Mouse (Mus musculus): ENCODE data around the gene Tbc1d1. TPM values are rescaled to one million over a fixed set of nuclear protein-coding genes. Genes with fewer than 3 reads are reported as not detected.

The Tbc1d1 gene
- total RNA-seq, 2 experiments from 2014 or later = 35.5 to 36.8 TPM

DNA sequence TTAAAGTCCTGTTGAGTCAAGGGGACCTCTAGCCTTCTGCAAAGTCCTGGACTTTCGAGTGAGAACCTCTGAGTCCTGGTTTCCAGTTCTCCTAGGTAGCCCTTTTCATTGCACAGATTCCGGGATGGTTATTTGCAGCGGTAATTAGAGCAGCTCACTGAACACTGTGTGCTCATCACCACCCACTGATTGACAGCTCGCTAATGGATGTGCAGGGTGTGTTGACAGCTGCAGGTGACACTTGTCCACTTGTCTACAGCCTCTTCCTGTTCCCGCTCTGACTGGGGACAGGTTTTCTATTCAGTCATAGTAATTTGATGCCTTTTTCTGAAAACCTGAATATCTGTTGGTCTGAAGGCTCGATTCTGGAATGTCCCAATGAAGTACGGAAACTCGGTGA, 50.8 kb downstream of the Tbc1d1 start:
- DNase-seq = no peak

DNA sequence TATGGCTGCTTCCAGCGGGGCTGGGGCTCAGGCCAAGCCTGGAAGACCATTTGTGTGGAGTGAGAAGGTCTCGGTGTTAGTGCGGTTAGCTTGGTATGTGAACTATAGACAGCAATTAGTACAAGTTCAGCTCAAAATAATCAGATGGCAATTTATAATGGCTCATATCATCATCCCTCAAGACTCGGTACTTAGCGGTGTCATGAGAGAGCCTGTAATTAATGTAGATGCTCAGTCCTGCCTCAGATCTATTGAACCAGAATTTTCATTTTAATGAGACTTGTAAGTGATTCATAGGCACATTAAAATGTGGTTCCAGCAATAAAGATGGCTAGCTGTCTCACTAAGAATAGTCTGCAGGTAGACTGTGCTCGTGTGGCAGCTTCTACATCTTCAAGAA, 51.7 kb downstream of the Tbc1d1 start:
- DNase-seq = no peak

GRCm38 (mm10) chr5:64210817-64211216, 54.7 kb downstream of the Tbc1d1 start:
- DNase-seq = no peak

DNA sequence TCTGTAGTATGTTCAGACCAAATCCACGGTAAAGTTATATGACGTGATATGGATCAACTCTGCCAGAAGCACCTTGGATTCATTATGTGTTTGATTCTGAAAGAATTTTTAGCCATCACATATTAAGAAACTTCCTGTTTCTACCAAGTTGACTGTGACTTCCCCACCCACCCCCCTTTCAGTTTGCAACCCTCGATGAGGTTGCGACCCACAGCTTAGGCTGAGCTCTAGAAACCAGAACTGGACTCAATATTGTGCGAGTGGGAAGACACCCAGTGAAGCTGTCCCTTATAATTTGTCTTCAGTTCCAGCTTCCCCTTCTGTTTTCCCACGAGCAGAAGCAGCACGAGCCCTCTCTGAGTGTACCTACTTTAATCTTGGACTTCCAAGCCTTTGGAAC, 55.2 kb downstream of the Tbc1d1 start:
- no peak for DNase-seq

- no peak for DNase-seq
These were observed 56.1 kb downstream of the Tbc1d1 start for GRCm38 (mm10) chr5:64212206-64212605.

DNA sequence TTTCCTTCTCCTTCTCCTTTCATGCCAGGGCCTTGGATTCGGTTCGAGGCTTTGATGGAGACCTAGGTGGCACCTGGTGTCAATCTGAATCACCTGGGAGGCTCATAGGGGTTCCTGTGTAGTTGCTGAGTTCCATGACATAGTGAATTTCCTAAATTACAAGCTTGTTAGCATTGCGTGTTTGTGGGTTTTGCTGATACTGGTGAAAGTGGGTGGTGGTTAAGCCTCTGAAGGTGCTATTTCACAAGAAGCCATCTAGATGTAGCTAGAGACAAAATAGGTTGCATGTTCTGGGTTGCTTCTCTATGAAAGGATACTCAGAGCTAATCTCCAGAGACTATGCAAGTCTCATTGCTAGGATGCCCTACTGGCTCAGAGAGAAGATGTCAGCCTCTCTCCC, 56.5 kb downstream of the Tbc1d1 start:
- DNase-seq = no peak

- no peak for DNase-seq
These were observed 59.7 kb downstream of the Tbc1d1 start for GRCm38 (mm10) chr5:64215806-64216205.

DNA sequence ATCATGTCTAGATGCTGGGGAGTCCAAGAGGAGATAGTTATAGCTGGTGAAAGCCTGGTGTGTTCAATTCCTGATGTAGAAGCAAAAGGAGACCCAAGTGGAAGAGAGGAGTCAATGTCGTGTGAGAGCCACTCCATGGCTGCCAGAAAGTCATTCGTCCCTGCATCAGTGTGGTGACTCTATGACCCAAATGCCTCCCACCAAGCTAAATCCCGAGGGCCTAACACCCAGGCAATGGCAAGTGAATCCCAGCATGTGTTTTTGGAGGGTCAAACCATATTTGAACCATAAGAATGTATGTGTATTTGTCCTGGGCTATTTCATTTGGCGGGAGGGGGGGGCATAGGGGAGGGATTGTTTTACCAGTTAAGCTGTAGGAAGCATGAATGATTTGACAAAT, 60.2 kb downstream of the Tbc1d1 start:
- no peak for DNase-seq

GRCm38 (mm10) chr5:64217256-64217655, 61.2 kb downstream of the Tbc1d1 start:
- no peak for DNase-seq

DNA sequence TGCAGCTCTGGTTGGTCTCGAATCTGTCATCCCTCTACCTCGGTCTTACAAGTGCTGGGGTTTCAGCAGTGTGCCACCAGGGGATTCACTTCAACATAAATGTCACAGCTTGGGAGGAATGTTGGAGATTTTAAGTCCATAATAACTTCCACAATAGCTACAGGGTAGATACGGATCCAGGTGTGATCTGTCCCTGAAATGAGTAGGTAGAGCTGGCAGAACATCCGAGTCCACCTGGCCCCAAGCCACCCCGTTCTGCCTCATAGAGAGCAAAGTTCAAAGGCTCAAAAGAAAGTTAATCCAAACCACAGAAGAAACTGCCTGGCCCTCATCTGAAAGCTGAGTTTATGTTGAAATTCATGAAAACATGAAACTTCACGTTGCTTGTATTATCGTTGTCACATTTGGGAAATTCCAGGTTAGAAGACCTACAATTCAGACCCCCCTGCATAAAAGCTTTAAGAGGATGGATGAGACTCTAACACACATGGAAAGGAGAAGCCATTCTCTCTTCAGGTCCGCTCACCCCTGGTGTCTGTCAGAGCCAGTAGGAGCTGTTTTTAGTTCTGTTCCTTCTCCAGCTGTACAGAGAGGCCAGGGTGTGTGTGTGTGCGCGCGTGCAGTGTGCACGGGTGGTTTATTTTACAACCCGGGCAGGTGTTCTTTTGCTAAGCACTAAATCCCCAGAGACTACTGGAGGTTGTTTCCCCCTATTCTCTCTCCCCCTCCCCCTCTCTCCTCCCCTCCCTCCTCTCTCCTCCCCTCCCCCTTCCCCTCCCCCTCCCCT, 61.9 kb downstream of the Tbc1d1 start:
- no peak for DNase-seq

- no peak for DNase-seq
These were observed 62.5 kb downstream of the Tbc1d1 start for GRCm38 (mm10) chr5:64218603-64218999.

DNA sequence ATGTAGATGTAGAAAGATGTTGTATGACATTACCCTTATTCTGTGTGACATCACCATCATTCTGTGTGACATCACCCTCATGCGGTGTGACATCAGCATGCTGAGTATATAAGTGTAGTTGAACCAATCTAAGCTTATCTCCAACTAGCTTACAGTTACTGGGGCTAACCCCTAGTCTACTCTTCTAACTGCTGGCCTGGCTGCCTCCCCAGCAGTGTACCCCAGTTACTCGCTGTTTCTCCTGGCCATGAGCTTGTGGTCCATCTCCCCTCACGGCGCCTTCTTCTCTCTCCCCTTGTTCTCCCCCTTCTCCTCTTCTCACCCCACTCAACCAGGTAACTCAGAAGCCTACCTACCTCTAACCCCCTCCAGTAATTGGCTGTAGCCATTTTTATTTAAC, 64.7 kb downstream of the Tbc1d1 start:
- no peak for DNase-seq

DNA sequence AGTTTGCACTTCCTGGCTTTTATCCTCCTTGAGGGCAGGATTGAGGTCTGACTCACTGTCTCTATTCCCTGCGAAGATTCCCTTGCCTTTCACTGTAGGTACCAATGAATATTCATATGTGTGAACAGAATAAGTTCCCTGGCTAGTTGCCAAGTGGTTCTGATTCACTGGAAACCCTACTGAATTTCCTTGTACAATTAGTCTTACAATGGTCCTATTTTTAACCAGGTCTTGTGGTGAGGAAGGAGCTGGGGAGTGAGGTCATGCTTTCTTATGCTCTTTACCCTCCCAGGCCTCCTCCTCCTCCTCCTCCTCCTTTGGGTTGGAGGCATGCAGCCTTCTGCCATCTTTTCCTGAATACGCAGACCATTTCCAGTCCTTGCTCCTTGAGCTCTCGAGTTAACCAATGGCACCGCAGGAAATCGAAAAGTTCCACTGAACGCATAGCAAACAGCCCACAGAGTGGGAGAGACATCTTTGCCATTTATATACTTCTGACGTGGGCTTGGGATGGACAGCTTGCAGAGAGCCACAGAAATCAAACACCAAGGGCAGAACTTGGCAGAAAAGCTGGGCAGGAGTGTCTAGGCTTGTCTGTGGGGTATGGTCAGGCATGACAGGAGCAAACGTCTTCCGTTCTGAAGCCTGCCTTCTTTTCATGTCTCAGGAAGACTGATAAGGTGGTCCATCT, 68.8 kb downstream of the Tbc1d1 start:
- DNase-seq = no peak

DNA sequence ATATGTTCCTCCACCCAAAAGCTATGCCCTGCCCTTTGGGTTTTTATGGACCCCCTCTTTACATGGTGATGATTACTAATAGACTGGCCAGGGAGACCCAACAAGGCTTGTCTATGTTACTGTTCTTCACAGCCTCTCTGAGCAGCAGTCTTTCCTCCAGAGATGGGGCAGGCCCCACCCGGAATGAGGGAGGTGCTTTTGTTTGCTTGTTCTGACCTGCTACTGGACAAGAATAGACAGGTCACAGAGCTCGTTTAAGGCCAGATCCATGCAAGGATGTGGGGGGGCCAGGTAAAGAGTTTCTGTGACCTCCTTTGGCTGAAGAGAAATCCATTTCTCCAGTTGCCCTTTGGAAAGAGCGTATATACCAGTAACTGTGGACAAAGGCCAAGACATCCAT, 72.1 kb downstream of the Tbc1d1 start:
- no peak for DNase-seq

DNA sequence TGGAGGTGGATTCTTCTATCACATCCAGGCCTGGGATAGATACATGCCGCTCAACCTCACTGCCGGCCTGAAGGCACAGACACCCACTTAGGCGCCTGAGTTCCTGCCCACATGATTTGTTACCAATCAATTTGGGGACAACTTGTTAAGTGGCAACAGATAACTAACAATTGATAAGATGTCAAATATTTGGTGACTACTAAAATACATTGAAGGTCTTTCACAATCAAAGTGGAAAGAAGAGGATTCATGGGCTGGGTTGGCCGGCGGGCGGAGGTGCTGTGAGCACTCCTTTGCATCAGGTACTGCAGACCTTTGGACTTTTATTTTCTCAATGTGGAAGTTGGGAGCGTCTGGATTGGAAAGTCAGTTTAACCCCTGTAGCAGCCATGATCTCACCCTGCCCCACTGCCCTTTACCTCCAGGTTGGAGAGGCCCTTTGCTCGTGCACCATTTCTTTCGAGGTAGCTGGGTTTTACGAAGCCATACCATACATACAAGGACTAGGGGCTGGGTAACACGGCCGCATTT, 73.3 kb downstream of the Tbc1d1 start:
- DNase-seq = no peak

DNA sequence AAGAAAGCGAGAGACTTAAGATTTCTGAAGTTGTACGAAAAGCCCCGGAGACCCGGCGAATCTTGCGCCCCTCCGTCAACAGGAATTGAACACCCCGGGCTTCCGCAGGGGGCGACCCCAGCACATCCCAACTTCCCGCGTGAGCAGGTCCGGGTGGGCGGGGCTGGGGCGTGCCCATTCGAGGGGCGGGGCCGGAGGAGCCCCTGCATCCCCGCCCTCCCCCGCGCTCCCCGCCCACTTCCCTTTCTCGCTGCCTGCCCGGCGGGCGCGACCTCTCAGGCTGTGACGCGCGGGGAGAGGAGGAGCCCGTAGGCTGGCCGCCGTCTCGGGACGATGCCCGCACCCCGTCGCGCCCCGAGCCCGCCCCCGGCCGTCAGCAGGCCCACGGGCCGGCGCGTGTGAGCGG, 74.0 kb downstream of the Tbc1d1 start:
- DNase-seq = peak; percentile 91

DNA sequence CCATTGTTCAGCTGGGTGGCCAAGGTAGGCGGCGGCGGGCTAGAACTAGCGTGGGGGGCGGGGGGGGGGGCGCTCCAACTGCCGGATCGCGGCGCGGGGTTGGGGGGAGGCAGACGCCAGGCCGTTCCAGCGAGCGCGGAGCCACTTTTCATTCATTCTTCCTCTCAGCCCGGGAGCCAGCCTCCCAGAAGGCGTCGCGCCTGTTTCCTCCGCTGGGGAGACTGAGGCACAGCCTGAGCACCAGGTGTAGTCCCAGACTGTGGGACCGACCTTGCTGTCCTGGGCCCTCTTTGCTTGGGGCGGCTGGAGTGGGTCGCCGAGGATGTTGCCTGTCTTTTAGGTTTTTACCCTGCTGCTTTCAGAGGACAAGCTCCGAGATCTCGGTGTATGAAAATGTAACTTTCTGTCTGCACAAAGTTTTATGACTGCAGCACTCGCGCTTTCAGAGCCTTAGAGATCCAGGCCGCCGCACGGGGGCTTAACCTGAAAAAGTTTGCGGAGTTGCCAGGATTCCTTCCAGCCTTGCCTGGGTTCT, 74.5 kb downstream of the Tbc1d1 start:
- DNase-seq = peak; percentile 16

DNA sequence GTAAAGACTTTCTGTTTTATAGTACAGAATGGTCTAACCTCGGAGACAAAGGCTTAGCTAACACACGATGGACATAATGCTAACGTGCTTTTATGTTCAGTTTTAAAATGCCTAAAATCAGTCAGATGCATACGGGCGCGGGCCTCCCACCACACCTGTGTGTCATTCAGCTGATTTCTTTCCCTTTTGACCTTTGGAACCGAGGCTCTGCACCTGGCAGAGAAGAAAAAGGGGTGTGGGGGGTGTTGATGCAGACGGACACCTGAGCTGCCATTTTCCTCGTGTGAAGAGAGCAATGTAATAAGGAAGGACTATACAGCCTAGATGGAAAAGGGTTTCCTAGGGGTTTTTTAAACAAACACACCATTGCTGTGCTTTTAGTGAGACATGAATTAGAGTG, 76.8 kb downstream of the Tbc1d1 start:
- no peak for DNase-seq

GRCm38 (mm10) chr5:64234269-64234985, 78.3 kb downstream of the Tbc1d1 start:
- DNase-seq = no peak

GRCm38 (mm10) chr5:64235250-64235649, 79.1 kb downstream of the Tbc1d1 start:
- DNase-seq = no peak

DNA sequence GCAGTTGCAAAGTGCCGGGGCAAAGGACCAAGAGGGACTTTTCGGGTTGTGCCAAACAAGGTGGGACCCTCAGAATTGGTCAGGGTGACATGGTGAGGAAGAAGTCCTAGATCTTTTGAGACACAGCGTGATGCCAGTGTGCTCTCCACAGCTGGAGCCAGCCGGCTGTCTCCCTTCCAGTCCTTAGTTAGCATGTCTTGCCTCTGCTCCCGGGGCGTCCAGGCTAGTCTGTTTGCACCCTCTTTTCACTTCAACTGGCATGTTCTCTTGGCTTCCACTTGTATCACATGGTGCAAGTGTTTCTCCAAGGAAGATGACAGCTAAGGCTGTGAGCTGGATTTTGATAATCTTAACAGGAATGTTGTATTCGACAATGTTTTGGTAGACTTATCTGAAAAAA, 80.5 kb downstream of the Tbc1d1 start:
- DNase-seq = no peak

DNA sequence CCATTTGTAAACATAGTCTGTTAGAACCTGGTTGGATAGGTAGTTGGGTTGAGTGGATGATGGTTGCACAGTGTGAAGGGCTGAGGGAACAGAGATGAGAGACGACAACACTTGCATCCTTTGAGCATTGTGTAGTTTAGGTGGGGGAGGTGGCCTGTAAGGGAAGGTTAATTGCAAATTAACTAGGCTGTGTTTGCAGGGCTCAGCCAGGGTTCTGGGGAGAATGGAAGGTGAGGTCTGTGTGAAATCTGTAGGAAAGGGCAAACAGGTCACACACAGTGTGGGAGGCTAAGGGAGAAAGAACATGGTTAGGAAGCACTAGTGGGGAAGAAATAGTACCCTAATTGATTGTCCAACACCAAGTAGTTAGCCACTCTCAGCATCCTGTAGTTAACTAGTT, 81.2 kb downstream of the Tbc1d1 start:
- DNase-seq = no peak

DNA sequence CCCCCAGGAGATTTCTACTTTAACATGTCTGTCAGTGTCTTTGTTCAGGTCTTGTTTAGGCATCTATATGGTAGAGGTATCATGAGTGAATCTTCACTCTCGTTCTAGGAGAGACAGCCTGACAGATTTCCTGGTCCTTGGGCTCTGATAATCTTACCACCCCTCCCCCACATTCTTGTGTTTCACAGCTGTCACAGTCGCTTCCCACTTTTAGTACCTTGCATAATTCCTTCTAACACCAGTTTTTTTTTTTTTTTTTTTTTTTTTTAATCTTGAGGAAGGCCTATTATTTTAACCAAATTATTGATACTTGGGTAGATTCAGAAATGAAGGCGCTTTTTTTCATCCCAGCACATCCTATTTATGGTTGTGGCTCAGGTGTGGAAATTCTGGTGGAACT, 81.6 kb downstream of the Tbc1d1 start:
- no peak for DNase-seq

All from gastrocnemius, postnatal 10 days (tissue).